Mouse (Mus musculus) cerebellum, adult 11-12 months (tissue): ENCODE data around the gene Fgfr1op2.
"Not testable (repeated sequence)": the region's sequence is repeated elsewhere in the genome, so short reads cannot be mapped to it uniquely, and the experiment has no call there.

Source experiments
- DNase-seq: peaks from one replicate; pipeline ENCODE4 v3.0.0; 2022

Gene Fgfr1op2

DNA sequence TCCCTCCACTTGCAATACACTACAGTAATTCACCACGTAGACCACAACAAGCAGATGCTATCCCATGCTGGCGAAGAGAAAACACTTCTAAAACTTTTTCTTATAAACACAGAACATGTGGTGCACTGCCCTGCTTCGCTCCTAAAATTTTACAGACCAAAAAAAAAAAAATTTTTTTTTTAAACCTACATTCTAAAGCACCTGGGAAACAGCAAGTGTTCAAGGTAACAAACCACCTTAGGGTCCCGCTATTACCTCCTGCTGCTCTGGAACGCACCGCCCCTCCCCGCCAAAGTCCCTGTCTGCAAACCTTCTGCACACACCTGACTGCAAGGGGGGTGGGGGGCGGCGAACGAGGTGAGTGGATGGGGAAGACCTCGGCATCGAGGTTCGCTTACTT is at the start of gene Fgfr1op2:
Fgfr1op2 (plus strand) TSS at position 301 of the 400 bp plus-strand sequence.
- no peak for DNase-seq

DNA sequence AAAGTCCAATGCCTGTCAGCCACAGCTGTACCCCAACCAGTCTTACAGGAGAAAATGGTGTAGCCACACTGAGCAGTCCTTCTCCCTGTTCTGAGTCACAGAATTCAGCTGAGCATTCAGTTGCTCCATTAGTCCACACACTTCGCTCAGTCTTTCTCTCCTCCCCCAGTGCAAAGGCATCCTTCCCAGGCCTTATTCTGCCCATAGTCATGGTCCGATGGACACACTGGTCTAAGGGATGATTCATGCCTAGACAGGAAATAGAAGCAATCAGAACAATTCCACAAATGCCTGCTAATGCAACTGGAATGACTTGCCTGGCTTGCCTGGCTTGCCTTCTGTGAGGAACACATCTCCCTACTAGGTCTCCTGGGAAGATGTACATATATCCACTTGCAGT is 49.5 kb upstream of the Fgfr1op2 start:
- no peak for DNase-seq

DNA sequence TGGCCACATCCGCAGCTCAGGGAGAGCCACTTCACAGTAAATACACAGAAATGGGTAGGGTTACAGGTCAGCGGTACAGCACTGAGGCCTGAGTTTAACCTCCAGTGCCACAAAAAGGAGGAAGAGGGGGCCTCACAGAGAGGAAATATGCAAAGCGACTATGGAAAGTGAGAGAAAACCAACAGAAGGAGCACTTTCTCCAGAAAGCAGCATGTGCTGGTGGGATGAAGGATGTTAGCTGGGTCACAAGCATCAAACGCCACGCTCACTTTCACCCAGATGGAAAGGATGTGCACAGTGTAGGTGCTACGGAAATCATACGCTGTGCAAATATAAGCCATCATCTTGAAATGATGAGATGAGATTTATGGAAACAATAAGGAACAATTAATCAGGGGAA is 46.6 kb upstream of the Fgfr1op2 start:
- no peak for DNase-seq

DNA sequence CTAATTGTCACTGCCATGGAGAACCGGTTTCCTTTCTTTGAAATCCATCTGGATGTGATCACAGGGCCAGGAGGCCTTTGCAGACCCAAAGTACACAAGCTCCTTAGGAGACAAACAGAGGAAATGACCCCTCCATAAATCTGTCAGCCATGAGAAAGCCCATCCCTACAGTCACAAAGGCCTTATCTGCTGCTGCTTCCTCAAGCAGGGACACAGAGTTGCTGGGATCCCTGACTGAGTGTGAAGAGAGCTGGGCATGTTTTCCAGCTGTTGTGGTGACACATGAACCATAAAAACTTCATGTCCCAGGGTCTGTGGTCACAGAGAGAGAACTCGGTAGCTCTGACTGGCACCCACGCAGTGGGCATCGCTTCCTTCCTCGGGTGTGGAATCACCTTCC is 46.2 kb upstream of the Fgfr1op2 start:
- DNase-seq = no peak

DNA sequence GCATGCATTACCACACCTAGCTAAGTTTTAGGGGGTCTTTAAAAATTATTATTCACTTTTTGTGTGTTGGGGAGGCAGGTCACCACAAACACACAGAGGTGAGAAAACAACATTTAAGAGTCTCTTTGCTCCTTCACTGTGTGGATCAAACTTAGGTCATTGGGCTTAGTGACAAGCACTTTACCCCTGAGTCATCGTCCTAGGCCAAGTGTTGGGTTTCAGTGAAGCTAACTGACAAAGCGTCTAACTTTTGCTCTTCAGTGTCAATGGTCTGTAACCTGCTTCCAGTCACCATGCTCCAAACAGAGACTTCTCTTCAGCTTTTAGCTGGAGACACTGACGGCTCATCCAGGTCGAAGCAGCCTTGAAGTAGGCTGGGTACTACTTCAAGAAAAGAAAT is 43.9 kb upstream of the Fgfr1op2 start:
- DNase-seq = no peak

DNA sequence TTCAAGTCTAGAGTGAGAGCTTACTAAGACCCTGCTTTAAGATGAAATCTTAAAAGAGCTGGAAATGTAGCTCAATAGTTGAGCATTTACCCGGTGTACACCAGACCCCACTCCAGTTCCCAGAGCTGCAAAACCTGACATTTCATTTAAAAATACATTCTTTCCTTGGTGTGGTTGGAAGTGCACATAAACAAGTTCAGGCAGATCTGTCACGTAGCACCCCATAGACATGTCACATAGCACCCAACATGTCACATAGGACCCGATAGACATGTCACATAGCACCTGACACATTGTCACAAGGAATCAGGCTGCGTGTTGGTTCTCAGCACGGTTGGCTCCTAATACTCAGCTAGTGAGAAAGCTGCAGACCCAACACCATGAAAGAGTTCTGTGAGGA is 41.5 kb upstream of the Fgfr1op2 start:
- DNase-seq = no peak

DNA sequence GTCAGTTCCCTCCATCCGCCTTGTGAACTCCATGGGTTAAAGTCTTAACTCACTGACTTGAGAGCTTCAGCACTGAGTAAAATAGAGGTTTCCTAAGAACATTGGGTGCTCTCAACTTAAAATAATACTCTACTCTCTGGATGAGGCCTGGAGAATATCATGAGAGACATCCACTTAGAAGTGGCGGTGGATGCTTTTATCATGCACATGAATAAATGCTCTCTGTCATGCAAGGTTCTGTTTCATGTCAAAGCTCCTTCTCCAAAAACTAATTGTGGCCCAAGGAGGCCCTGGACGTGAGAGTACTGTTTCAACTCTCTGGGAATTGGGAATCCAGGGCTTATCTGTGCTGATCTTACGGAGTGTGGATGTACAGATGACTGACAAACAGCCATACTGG is 39.9 kb upstream of the Fgfr1op2 start:
- no peak for DNase-seq

DNA sequence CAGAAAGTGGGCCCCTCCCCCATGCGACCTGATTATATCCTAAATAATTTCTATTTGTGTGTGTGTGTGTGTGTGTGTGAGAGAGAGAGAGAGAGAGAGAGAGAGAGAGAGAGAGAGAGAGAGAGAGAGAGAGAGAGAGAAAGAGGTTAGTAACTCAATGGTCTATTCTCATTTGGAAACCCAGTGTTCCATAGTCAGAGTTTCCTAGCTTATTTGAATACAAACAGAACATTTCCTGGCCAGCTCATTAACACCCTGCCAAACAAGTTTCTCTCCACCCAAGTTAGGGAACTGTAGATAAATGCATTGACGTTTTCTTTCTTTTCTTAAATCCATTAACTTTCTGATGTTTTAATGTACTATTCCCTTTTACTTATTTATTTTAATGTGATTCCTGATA is 38.9 kb upstream of the Fgfr1op2 start:
- DNase-seq = no peak

DNA sequence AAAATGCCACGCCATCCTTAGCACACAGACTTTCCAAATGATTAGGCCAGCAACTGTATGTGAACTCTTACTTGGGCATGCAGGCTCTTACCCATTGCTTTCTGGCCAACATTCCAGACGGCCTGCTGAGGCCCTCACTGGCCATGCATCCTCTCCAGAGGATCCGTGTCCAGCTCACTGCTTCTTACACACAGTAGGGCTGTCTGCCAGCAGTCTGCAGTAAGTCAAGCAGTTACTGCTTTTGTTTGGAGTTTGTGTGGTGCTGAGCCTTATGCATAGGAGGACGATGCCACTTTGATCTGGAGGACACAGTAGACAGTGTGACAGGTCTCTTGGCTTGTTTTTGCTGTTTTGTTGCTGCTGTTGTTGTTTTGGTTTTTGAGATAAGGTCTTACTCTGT is 38.3 kb upstream of the Fgfr1op2 start:
- no peak for DNase-seq

DNA sequence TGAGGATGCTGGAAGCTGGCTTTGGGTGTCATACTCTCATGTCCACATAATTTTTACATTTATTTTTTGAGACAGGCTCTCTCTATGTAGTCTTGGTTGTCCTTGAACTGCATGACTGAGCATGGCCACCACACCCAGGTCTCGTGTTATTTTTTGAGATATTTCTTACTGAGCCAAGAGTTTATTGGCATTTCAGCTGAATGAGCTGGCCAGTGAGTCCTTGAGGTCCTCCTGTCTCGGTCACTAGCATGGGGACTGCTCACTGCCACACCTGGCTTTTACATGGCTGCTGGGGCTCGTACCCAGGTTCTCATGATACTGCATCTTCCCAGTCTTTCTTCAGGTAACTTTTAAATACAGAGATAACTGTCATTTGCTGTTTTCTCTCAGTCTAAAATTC is 36.6 kb upstream of the Fgfr1op2 start:
- no peak for DNase-seq

DNA sequence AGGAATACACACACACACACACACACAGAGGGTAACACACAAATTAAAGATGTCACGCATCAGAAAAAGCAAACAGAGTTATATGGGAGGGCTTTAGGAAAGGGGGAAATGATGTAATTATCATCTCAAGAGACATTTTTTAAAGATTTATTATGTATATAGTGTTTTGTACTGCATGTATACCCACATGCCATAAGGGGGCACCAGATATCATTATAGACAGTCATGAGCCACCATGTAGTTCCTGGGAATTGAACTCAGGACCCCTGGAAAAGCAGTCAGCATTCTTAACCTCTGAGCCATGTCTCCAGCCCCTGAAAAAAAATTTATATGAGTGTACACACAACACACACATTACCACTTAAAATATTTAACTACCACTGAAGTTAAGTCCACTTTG is 32.4 kb upstream of the Fgfr1op2 start:
- no peak for DNase-seq

DNA sequence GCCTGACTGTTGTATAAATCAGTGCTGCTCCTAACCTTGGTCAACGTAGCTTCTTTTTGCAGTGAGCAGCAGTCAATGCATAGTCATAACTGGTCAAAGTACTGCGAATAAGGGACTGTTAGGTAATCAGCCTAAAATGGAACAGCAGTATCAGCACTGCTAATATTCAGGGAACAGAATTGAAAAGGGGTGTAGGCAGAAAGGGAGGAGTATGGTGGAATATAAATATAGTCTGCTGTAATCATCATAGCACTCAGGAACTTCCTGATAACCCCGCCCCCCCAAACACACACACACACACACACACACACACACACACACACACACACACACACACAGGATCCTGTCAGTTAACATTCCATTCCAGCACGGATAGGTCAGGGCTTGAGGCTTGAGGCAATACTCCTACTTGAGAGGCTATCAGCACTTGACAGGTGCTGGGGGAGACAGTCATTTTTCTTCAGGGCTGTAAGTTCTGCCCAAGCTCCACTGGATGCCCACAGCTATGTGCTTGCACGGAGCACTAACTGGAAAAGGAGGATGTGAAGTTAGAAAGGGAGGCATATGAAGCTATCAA is 31.6 kb upstream of the Fgfr1op2 start:
- no peak for DNase-seq

DNA sequence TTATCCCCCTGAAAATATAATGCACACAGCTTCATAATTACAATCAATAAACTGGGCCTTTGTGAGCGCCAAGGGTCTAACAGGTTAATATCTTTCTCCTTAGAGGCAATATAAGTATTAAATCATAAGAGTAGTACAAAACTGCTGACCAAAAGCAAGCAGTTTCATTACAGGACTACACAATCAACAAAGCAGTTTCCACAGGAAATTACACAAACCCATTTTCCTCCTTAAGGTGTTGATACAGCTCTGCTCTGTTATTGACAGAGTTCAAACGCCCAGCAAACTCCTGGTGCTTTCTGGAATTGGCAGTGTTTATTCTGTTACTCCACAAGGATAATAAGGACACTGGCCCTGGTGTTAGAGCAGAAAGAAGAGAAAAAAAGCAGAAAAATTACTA is 26.6 kb upstream of the Fgfr1op2 start:
- DNase-seq = no peak

DNA sequence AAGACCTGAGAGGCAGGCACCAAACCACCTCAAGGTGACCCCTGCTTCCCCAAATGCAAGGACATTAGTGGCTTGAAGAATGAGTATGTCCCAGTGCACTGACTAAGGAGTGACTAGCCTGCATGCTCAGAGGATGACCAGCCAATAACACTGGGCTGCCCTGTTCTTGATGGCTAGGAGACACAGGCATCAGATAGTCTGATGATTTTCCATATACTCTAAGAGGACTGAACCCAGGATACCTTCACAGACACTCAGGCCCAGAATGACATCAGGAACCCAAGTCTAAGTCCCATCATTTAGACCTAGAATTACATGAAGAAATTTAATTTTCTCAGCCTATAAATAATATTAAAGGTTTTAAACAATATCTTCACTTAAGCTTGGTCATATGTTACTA is 25.7 kb upstream of the Fgfr1op2 start:
- DNase-seq = no peak

DNA sequence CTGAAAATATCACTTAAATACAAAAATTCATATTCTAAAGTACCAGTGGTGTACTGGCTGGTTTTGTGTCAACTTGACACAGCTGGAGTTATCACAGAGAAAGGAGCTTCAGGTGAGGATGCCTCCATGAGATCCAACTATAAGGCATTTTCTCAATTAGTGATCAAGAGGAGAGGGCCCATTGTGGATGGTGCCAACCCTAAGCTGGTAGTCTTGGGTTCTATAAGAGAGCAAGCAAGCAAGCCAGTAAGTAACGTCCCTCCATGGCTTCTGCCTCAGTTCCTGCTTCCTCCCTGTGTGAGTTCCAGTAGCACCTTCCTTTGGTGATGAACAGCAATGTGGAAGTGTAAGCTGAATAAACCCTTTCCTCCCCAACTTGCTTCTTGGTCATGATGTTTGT is 14.5 kb upstream of the Fgfr1op2 start:
- DNase-seq = not testable (repeated sequence)

DNA sequence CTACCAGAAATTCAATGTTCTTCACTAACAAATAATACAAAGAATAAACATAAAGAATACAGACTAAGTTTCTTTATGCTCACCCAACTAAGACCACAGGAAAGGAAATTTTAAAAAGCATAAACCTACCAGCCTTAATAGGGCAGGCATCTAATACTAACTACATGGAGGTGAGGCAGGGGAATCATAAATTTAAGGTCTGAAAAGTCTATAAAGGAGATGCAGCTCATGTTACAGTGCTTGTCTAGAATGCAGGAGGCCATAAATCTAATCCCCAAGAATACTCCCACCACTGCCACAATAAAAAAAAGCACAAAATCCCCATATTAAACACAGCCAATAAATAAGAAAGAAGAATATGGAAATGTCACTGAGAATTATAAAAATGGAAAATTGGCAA is 4.9 kb upstream of the Fgfr1op2 start:
- DNase-seq = no peak

DNA sequence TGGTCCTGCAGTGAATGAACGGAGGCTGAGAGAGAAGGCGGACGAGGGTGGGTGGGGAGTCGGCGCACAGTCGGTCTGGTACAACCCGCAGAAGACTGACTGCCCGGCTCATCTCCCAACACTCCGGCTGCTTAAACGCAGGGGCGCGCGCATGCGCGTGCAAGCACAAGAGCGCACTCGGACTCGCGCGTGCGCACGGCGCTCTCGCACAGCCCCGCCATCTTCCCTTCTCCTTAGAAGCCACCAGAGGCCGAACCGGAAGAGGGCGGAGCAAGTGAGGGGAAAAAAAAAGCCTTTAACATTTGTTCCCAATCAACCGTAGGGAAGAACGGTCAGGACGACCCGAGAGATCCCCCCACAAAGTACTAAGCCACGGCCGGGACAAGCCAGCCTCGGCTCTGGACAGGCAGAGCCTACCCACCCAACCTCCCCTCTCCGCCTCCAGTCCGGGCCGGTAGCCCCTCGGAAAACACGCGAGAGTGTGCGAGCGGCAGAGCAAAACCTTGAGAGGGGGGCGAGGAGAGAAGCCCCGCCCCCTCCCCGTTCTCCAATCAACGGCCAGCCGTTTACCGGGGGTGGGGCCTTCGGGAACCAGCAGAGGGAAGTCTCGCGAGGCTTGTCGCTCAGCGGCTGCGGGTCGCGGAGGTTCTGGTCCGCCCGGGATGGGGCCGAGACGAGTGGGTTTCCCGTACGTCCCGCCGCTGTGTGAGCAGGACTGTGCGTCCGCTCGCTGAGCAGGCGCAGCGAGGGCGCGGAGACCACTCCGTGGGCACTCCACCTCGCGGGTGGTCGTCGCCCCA is 507 bp downstream of the Fgfr1op2 start, which contains the start of gene Ints13:
Ints13 (minus strand) TSS at position 526 of the 800 bp plus-strand sequence.
- peak; percentile 99 for DNase-seq

DNA sequence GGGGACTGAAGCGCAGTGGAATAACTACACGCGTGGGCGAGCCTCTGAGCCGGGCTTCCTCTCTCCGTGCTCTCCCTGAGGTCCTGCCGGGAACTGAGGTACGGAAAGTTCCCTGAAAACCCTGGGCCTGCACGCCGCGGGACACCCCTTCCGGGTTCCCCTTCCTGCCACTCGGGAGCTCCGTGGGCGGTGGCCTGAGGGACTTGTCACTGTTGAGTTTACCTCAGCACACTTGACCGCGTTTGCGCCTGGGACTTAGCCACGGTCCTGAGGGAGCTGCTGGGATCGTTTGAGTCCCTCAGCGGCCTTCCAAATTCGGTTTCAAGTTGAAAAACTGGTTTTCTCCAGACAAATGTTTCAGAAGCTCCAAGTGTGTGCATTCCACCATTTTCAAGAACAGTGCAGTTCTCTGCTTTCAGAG is 1.1 kb downstream of the Fgfr1op2 start:
- DNase-seq = no peak

DNA sequence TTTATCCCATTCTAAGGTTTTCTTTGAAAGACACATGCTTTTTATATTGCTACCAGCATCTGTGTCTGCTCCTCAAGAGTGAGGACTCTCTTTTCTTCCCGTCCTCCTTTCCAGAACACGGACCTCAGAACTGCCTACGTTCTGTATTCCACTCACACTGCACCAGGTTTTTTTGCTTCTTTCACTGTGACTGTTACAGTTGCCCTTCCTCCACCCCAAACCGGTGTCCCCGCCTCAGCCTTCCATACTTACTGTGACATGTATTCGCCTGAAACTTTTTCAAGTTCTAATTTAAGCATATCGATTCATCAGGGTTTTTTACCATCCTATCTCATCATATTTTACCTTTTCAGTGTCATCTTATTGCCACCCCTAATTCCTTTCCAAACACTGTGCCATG is 1.6 kb downstream of the Fgfr1op2 start:
- peak; percentile 16 for DNase-seq

DNA sequence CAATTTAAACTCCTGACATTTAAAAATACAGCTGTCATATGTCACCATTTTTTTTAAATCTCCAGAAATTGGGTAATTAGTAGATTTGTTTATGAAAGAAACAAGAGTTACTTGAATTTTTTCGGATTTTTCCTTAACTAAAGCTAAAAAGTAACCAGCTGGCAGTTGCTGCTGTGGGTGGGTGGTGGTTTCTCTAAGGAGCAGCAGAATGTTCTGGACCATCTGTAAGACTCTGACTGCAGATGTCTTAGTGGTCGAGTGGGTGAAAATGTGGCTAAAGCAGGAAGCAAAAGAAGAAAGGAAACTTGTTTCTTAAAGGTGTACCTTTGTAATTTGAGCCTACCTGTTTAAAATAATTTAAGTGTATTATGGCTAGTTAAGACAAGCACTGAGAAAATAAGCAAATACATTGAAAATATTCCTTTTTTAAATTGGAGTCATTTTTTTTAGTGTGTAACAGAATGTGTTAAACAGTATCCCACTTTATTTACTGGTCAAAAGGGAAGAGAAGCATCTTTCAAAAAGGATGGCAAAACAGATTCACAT is 3.5 kb downstream of the Fgfr1op2 start:
- no peak for DNase-seq

DNA sequence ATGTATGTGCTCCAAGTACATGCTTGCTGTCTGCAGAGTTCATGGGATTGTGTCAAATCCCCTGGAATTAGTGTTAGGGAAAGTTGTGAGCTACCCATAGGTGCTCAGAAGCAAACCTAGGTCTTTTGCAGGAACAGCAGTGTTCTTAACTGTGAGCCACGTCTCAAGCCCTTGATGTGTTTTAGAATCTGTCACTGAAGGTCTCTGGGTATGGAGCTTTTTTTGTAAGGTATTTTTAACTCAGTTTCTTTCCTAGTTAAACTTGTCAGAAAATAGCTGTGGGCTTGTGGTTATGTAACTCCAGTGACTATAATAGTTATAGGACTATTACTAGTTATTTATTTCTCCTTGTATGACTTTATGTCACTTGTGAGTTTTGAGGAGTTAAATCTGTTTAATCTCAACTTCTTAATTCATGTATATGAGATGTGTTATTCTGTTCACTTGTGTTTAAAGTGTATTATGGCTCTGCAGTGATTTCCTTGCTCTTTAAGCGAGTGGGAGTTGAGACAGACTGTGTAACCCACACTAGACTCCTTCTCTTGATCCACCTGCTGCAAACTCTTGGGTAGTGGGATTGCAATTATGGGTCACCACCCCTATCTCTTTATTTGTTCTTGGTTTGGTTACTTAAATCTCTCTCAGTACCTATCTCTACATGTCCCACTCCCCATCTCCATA is 6.5 kb downstream of the Fgfr1op2 start:
- DNase-seq = no peak

DNA sequence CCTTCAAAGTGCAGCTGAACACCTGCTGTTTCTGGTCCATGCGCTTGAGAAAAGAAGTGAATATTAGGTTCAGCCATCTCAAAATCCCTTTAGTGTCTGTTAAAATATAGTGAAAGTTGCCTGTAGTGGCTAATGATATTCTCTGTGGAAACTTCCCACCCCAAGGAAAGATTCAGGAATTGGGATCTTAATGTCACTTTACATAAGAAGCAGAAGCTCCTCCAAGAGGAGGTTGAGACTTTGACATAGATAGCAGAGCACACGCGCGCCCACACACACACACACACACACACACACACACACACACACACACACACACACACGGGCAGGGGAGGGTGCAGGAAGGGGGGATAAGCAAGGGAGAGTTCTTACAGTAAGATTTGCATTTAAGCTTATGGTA is 8.1 kb downstream of the Fgfr1op2 start:
- no peak for DNase-seq

DNA sequence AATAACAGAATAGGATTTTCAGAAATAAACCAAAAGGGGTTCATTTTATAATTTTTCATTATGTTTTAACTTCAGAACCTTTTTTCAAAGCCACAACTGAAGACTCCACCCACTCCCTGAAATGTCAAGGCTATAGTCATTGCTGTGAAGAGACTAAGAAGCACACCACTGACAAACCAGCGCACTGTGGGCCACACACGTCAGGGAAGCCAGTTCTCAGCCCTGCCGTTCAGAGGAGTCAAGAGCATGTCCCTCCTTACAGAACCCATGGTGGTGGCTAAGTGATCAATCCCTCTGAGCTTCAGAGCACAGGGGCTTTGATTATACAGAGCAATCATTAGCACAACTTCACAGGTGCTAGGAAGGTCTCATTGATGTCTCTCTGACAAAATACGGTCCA is 25.6 kb downstream of the Fgfr1op2 start:
- DNase-seq = no peak

DNA sequence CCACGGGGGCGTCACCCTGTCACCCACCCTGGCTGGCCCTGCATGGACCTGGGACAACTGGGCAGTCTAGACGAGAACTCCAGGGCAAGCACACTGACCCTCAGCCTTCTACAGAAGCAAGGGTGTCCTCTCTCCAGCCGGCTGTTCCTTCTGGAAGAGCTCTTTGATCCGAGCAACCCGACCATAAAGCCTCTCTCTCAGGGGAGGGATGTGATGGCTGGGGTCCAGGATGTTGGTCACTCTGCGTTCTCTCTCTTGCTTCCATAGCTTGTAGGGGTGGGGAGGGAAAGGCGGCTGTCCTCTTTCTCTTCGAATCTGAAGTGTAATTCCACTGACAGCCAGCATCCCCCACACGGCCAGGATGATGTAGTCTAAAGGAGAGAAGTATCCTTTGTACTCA is 26.6 kb downstream of the Fgfr1op2 start:
- DNase-seq = no peak
